Comparison of ENCODE assay signal across 8 mouse cellular contexts in genomic region chr6:47314507-47315334, GRCm38 (mm10).
A peak's percentile ranks its signal among the peaks of the same experiment; 100 is the strongest.
DNase-seq lines count a peak whose midpoint lies in the region; ATAC-seq lines count a peak whose summit lies in the region.

No protein-coding gene starts in this region.

- DNase-seq in cerebellum, adult 11 months = peak; percentile 2
- DNase-seq in cerebellum, adult 8-10 months = no peak
- peak; percentile 2 for DNase-seq in 3134 (ENCODE audit: extremely low read depth, insufficient read length, low spot score)
- DNase-seq in cerebellum, adult 9-11 months = peak; percentile 6
- DNase-seq in liver, embryonic 11.5 days (ENCODE audit: low spot score) = no peak
- DNase-seq in retina, embryonic 14.5 days (ENCODE audit: low spot score) = peak; percentile 80
- no peak for DNase-seq in right cerebral cortex, adult 18-20 months

- no peaks in the 10 kb centered on the region for H3K36me3 ChIP-seq in heart, embryonic 16.5 days (ENCODE audit: control insufficient read depth, insufficient read depth)
- no peaks in the 10 kb centered on the region for H3K36me3 ChIP-seq in liver, embryonic 11.5 days (ENCODE audit: control insufficient read depth, insufficient read depth, low read length)

- H3K4me2 ChIP-seq in heart, embryonic 16.5 days (ENCODE audit: low read depth, low read length) = peak overlapping the region; percentile 59
- peak overlapping the region; percentile 6; the same call in 1 of the 2 replicates for H3K4me2 ChIP-seq in liver, embryonic 11.5 days

- WGBS in heart, embryonic 16.5 days = 52% methylated on average over 15 of the region's 15 CpGs
- 53% methylated on average over 15 of the region's 15 CpGs for WGBS in liver, embryonic 11.5 days

- no peak overlapping the region for H3K27ac ChIP-seq in heart, embryonic 16.5 days (ENCODE audit: low read length)
- no peak overlapping the region for H3K27ac ChIP-seq in liver, embryonic 11.5 days (ENCODE audit: low read depth, low read length)

- peaks cover 8% of the 10 kb centered on the region; the same call in 1 of the 2 replicates for H3K4me1 ChIP-seq in heart, embryonic 16.5 days (ENCODE audit: control insufficient read depth, insufficient read depth, low read length)
- 0 out of 2 replicates have a peak, but pooled peaks cover 3% of the 10 kb centered on the region for H3K4me1 ChIP-seq in liver, embryonic 11.5 days (replicated peaks; ENCODE audit: control insufficient read depth, insufficient read depth, low read length)

- no peaks in the 10 kb centered on the region for H3K9me3 ChIP-seq in heart, embryonic 16.5 days (replicated peaks; ENCODE audit: control insufficient read depth, low read length)
- no peaks in the 10 kb centered on the region for H3K9me3 ChIP-seq in liver, embryonic 11.5 days (ENCODE audit: control insufficient read depth, low read length)

- no peak overlapping the region for H3K9ac ChIP-seq in heart, embryonic 16.5 days (ENCODE audit: low read length)
- no peak overlapping the region for H3K9ac ChIP-seq in liver, embryonic 11.5 days (ENCODE audit: low read depth, low read length)

- peak overlapping the region; percentile 35 for H3K4me3 ChIP-seq in heart, embryonic 16.5 days (ENCODE audit: low read length)
- H3K4me3 ChIP-seq in liver, embryonic 11.5 days (ENCODE audit: low read depth, low read length) = no peak overlapping the region

- no peaks in the 10 kb centered on the region for H3K27me3 ChIP-seq in heart, embryonic 16.5 days (ENCODE audit: control insufficient read depth, insufficient read depth, low read length)
- H3K27me3 ChIP-seq in liver, embryonic 11.5 days (replicated peaks; ENCODE audit: control insufficient read depth, insufficient read depth, low read length) = no peaks in the 10 kb centered on the region

- ATAC-seq in heart, embryonic 16.5 days (replicated peaks; ENCODE audit: extremely low read depth, insufficient read depth, low FRiP score) = no peak
- no peak for ATAC-seq in liver, embryonic 11.5 days (replicated peaks; ENCODE audit: low FRiP score)

Comparison
In these comparisons a context has a peak if more than half of its experiments do, and no peak if none do; other contexts are left out.
1. DNase-seq: peak in cerebellum, adult 11 months (single experiment), 3134 (single experiment), cerebellum, adult 9-11 months (single experiment) and retina, embryonic 14.5 days (single experiment); none in cerebellum, adult 8-10 months (single experiment), liver, embryonic 11.5 days (single experiment) and right cerebral cortex, adult 18-20 months (single experiment).